Mouse (Mus musculus) 416B (cell line): ENCODE measurements at regions not wholly inside any gene's neighbourhood (a gene's known extent, or its start where the extent isn't known, plus 50 kb on each side); places are given as distances from the start of the nearest gene placed in this dataset.
A peak's percentile ranks its signal among the peaks of the same experiment; 100 is the strongest.

Source experiments
- DNase-seq: peaks from one replicate; pipeline ENCODE4 v3.0.0; 2011; ENCODE audit warnings: low read depth

- DNase-seq = peak; percentile 88
Measured at GRCm38 (mm10) chr2:61922496-61922895, 119.8 kb downstream of the Tbr1 start.

- DNase-seq = no peak
Measured at GRCm38 (mm10) chr2:61938296-61938695, 108.0 kb upstream of the Slc4a10 start.

- DNase-seq = peak; percentile 88
Measured at GRCm38 (mm10) chr2:61965916-61966315, 80.3 kb upstream of the Slc4a10 start.

GRCm38 (mm10) chr2:61967724-61968123, 78.5 kb upstream of the Slc4a10 start:
- DNase-seq = peak; percentile 74

GRCm38 (mm10) chr2:61970029-61970428, 76.2 kb upstream of the Slc4a10 start:
- DNase-seq = no peak

- DNase-seq = no peak
Measured at GRCm38 (mm10) chr2:61984771-61985170, 61.5 kb upstream of the Slc4a10 start.

- DNase-seq = peak; percentile 50
Measured at GRCm38 (mm10) chr2:61986967-61987550, 59.2 kb upstream of the Slc4a10 start.
